Mouse (Mus musculus) MEL (cell line): Measurements from ENCODE around the gene Slc19a2.

Experiments used
- CTCF ChIP-seq, 3 experiments: IDR thresholded peaks in 2 of 3; conservative IDR thresholded peaks in 1 of 3; 2 replicates each; pipeline ENCODE4 v1.5.1; 2011 to 2012; ENCODE audit warnings: low read length in 3 of 3, low read depth in 2 of 3, mild to moderate bottlenecking in 2 of 3, improper control_type of control experiment in 1 of 3, inconsistent platforms in 1 of 3, mixed read lengths in 1 of 3, moderate library complexity in 1 of 3; ENCODE audit not compliant: control insufficient read depth in 1 of 3, insufficient read depth in 1 of 3, poor library complexity in 1 of 3, severe bottlenecking in 1 of 3
- KAT2A ChIP-seq: conservative IDR thresholded peaks from 2 replicates; pipeline ENCODE4 v1.6.1; 2012; ENCODE audit warnings: low read depth, low read length, improper control_type of control experiment, inconsistent platforms
- MAX ChIP-seq: IDR thresholded peaks from 2 replicates; pipeline ENCODE4 v1.6.1; 2011; ENCODE audit warnings: low read length, improper control_type of control experiment
- POLR2A ChIP-seq, 2 experiments: IDR thresholded peaks; 2 replicates each; pipeline ENCODE4 v1.6.1; 2011 to 2012; ENCODE audit warnings: low read length in 2 of 2, mild to moderate bottlenecking in 2 of 2, control low read depth in 1 of 2, improper control_type of control experiment in 1 of 2, low read depth in 1 of 2, moderate library complexity in 1 of 2; ENCODE audit not compliant: control insufficient read depth in 1 of 2, insufficient read depth in 1 of 2, poor library complexity in 1 of 2
- SIN3A ChIP-seq: IDR thresholded peaks from 2 replicates; pipeline ENCODE4 v1.6.1; 2012; ENCODE audit warnings: low read length, improper control_type of control experiment, inconsistent platforms
- TCF12 ChIP-seq: IDR thresholded peaks from 2 replicates; pipeline ENCODE4 v1.6.1; 2014; ENCODE audit warnings: low read depth, mild to moderate bottlenecking, inconsistent platforms, low read length, improper control_type of control experiment, moderate library complexity
- USF1 ChIP-seq: IDR thresholded peaks from 2 replicates; pipeline ENCODE4 v1.6.1; 2014; ENCODE audit warnings: low read depth, mild to moderate bottlenecking, inconsistent platforms, low read length, improper control_type of control experiment, moderate library complexity
- ZNF384 ChIP-seq: IDR thresholded peaks from 2 replicates; pipeline ENCODE4 v1.6.1; 2012; ENCODE audit warnings: low read depth, mild to moderate bottlenecking, inconsistent platforms, low read length, improper control_type of control experiment

DNA sequence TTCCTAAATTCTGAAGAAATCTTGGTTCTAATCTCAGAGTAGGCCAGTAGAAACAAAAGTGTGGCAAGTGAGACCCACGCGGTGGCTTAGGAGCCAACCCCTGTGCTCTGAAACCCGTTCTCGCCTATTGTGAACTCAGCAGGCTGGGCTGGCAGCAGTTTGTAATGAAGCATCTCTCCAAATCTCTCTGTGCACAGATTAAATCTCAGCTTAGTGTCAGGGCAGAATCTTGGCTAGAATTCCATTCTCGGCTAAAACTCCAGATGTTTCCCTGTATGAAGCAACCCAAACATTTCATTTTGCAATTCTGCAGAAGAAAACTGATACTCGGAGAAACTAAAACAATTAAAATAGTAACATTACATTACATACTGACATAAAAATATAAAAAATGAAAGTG, 33.3 kb upstream of the Slc19a2 start:
- TF ChIP-seq CTCF (IDR thresholded peaks at IDR 0.05 in 2 of 3, conservative IDR thresholded peaks at IDR 0.05 in 1 of 3; ENCODE audit: control insufficient read depth in 1 of 3, insufficient read depth in 1 of 3, low read depth in 2 of 3, low read length in 3 of 3, poor library complexity in 1 of 3, severe bottlenecking in 1 of 3), result no peak
- no peak for TF ChIP-seq KAT2A
- TF ChIP-seq TCF12, result no peak
- no peak for TF ChIP-seq ZNF384
- no peak for TF ChIP-seq MAX
- no peak for TF ChIP-seq SIN3A
- TF ChIP-seq USF1, result no peak
- TF ChIP-seq POLR2A (IDR thresholded peaks at IDR 0.05; ENCODE audit: control insufficient read depth in 1 of 2, insufficient read depth in 1 of 2, low read depth in 1 of 2, low read length in 2 of 2, poor library complexity in 1 of 2), result no peak
